Mouse (Mus musculus): Measurements from ENCODE around the gene Efcab2. TPM values are rescaled to one million over a fixed set of nuclear protein-coding genes. Genes with fewer than 3 reads are reported as not detected.
A peak's percentile ranks its signal among the peaks of the same experiment; 100 is the strongest.

The Efcab2 gene
- polyA plus RNA-seq, 1 experiment = 2.7 TPM

DNA sequence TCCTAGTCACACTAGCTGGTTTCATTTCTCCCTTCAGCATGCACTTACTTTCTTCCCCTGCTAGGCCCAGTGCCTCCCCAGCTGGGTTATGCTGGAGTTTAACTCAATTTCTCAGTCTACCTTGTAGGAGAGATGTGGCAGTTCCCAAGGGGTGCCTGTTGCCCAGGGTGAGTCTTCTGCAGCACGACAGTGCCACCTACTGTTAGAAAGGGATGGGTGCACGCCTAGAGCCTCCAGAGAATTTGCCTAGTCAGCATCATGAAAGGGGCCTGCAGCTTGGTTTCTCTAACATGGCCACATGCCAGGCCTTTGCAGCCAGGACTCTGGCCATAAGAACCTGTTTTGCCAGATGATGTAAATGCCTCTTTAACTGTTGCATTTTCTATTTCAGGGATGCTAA, 57.8 kb downstream of the Efcab2 start:
- TF ChIP-seq POLR2A (IDR thresholded peaks at IDR 0.05; ENCODE audit: low read depth, low read length) (no peak), CTCF (IDR thresholded peaks at IDR 0.05; ENCODE audit: borderline replicate concordance, insufficient read depth, low read length) (peak; percentile 82; the same call in 1 of the 2 replicates)
- no peak overlapping the region for H3K4me3 ChIP-seq (ENCODE audit: insufficient read depth, low read length)
- no peak overlapping the region for H3K27ac ChIP-seq (ENCODE audit: insufficient read depth, low read length)
- no peaks in the 10 kb centered on the region for H3K4me1 ChIP-seq (ENCODE audit: control insufficient read depth, insufficient read depth, low read length)

DNA sequence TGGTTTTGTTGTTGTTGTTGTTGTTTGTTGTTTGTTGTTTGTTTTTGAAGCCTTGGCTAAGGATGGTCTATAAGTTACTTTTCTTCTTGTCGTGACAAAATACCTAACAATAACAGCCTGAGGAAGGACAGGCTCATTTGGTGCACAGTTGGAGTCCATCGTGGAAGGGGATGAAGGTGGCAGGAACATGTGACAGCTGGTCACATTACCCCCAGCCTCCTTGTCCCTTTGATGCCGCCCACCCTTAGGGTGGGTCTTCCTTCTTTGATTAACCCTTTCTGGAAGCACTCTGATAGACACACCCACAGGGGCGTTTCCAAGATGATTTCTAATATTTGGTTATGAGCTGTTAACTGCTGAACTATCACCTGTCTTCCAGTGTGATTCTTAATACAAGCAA, 58.3 kb downstream of the Efcab2 start:
- Histone ChIP-seq H3K4me1 (ENCODE audit: control insufficient read depth, insufficient read depth, low read length) (no peaks in the 10 kb centered on the region), H3K4me3 (ENCODE audit: insufficient read depth, low read length) (no peak overlapping the region), H3K27ac (ENCODE audit: insufficient read depth, low read length) (no peak overlapping the region)
- TF ChIP-seq CTCF (IDR thresholded peaks at IDR 0.05; ENCODE audit: borderline replicate concordance, insufficient read depth, low read length) (no peak), POLR2A (IDR thresholded peaks at IDR 0.05; ENCODE audit: low read depth, low read length) (no peak)

DNA sequence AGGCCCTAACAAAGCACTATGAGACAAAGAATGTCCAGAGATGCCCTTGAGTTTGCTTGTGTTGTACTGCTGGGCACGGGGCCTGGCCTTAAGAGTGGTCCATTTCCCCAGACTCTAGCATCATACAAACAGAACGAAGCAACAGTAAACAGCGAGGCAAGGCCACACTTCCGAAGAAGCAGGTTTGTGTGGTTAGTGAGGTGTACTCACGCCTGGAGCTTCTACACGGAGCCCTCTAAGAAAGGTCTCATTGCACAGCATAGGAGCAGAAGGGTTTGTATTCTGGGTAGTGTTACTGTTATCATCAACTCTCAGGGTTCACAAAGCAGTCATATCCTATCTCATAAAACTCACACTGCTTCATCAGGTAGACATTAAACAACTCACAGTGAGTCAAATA, 61.7 kb downstream of the Efcab2 start:
- TF ChIP-seq CTCF (IDR thresholded peaks at IDR 0.05; ENCODE audit: borderline replicate concordance, insufficient read depth, low read length) = no peak
- TF ChIP-seq POLR2A (IDR thresholded peaks at IDR 0.05; ENCODE audit: low read depth, low read length) = no peak
- no peaks in the 10 kb centered on the region for H3K4me1 ChIP-seq (ENCODE audit: control insufficient read depth, insufficient read depth, low read length)
- H3K4me3 ChIP-seq (ENCODE audit: insufficient read depth, low read length) = no peak overlapping the region
- H3K27ac ChIP-seq (ENCODE audit: insufficient read depth, low read length) = no peak overlapping the region

DNA sequence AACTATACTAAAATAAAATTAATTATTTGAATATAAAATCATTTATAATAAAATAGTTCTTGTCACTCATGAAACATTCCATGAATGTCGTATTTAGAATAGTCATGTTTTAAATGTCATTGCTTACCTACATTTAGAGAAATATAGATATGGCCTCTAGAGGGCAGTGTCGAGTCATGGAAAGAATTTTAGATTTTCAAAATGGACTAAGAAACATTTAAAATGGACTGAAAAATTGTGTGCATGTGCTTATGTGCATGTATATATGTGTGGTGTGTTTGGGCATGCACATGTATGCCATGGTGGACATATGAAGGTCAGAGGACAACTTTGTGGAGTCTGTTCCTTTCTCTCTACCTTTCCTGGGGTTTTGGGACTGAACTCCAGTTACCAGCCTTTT, 62.4 kb downstream of the Efcab2 start:
- Histone ChIP-seq H3K27ac (ENCODE audit: insufficient read depth, low read length) (no peak overlapping the region), H3K4me1 (ENCODE audit: control insufficient read depth, insufficient read depth, low read length) (no peaks in the 10 kb centered on the region), H3K4me3 (ENCODE audit: insufficient read depth, low read length) (no peak overlapping the region)
- TF ChIP-seq CTCF (IDR thresholded peaks at IDR 0.05; ENCODE audit: borderline replicate concordance, insufficient read depth, low read length) = no peak
- no peak for TF ChIP-seq POLR2A (IDR thresholded peaks at IDR 0.05; ENCODE audit: low read depth, low read length)

DNA sequence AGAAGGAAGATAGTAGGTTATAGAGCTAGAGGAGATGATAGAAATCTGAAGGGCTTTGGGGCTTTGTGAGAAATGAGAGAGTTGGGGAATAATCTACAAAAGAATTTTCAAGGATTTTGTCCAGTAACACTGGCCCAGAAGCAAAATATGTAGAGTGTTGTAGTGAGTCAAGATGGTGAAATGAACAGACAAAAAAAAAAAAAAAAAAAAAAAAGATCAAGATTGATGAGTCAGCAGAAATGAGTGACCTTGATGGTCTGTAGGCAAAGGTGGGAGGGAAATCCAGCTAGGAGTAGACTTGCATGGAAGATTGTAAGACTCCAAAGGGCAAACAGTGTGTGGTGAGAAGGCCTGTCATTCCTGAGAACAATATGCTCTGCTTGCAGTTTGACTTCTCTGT, 78.0 kb downstream of the Efcab2 start:
- Histone ChIP-seq H3K27ac (ENCODE audit: insufficient read depth, low read length) (no peak overlapping the region), H3K4me1 (ENCODE audit: control insufficient read depth, insufficient read depth, low read length) (no peaks in the 10 kb centered on the region; the same call in 1 of the 2 replicates), H3K4me3 (ENCODE audit: insufficient read depth, low read length) (no peak overlapping the region)
- TF ChIP-seq CTCF (IDR thresholded peaks at IDR 0.05; ENCODE audit: borderline replicate concordance, insufficient read depth, low read length) = no peak
- TF ChIP-seq POLR2A (IDR thresholded peaks at IDR 0.05; ENCODE audit: low read depth, low read length) = no peak

DNA sequence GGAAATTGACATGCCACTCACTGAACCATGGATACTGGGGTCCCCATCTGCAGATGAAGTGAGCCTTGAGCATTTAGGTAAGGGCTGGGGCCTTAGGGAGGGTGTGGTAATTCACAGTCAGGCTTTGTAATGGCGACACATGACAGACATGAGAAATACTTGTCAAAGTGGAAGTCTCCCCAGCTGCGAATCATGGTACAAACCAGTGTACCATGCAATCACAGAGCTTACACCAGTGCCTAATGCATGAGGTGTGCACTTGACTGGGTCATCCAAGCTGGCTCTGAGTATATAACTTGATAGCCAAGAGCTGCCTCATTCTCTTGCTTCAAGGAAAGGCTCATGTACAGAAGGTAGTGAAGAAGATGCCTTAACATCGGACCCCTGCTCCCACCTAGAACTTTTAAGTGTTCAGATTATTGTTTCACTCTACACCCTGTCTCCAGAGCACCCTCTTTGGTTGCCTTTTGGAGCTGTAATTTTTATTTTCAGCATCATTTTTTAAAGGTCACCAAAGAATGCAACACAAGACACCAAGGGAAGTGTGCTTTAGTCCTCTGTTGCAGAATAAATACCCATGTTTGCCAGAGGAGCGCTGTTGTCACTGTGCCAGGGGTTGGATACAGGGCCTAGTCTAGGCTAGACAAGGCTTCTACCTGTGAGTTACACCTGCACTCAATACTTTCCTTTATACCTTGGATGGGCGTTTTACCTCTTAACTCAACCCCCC, 79.4 kb downstream of the Efcab2 start:
- TF ChIP-seq POLR2A (IDR thresholded peaks at IDR 0.05; ENCODE audit: low read depth, low read length) (no peak), CTCF (IDR thresholded peaks at IDR 0.05; ENCODE audit: borderline replicate concordance, insufficient read depth, low read length) (no peak)
- no peak overlapping the region for H3K27ac ChIP-seq (ENCODE audit: insufficient read depth, low read length)
- no peak overlapping the region for H3K4me3 ChIP-seq (ENCODE audit: insufficient read depth, low read length)
- no peaks in the 10 kb centered on the region; the same call in 1 of the 2 replicates for H3K4me1 ChIP-seq (ENCODE audit: control insufficient read depth, insufficient read depth, low read length)

DNA sequence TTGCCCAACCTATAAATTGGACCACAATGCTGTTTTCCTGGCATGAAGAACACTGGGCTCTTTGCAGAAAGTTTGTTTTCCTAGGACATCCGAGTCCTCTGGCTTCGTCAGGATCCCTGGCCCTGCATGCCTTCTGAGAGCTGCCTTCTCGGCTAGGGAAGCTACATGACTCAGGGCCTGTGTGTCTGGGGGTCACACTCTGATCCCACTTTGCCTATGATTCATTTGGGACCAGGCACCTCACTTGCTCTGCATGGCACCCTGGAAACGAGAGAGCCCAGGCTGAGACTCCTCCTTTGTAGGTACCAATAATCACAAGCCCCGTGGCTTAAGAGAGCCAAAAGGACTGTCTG, 80.0 kb downstream of the Efcab2 start:
- no peak overlapping the region for H3K27ac ChIP-seq (ENCODE audit: insufficient read depth, low read length)
- H3K4me3 ChIP-seq (ENCODE audit: insufficient read depth, low read length) = no peak overlapping the region
- TF ChIP-seq POLR2A (IDR thresholded peaks at IDR 0.05; ENCODE audit: low read depth, low read length) (no peak), CTCF (IDR thresholded peaks at IDR 0.05; ENCODE audit: borderline replicate concordance, insufficient read depth, low read length) (no peak)
- no peaks in the 10 kb centered on the region; the same call in 1 of the 2 replicates for H3K4me1 ChIP-seq (ENCODE audit: control insufficient read depth, insufficient read depth, low read length)

DNA sequence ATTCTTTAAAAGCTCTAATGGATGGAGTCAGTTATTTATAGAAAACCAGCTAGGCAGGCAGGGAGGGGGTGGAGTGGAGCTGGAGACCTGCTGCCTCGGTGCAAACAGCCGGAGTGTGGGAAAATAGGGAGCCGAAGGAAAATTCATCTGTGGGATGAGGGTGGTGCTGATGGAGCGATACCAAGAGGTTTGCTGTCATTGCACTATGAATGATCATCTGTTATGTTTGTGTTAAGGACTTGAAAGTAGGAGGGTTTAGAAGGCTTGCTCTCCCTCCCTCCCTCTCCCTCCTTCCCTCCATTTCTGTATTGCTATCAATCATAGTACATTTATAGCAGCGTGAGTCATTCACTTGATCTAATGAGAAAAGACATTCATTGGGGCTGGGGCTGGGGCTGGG, 80.9 kb downstream of the Efcab2 start:
- TF ChIP-seq POLR2A (IDR thresholded peaks at IDR 0.05; ENCODE audit: low read depth, low read length) = no peak
- no peak for TF ChIP-seq CTCF (IDR thresholded peaks at IDR 0.05; ENCODE audit: borderline replicate concordance, insufficient read depth, low read length)
- Histone ChIP-seq H3K27ac (ENCODE audit: insufficient read depth, low read length) (no peak overlapping the region), H3K4me1 (ENCODE audit: control insufficient read depth, insufficient read depth, low read length) (no peaks in the 10 kb centered on the region; the same call in 1 of the 2 replicates), H3K4me3 (ENCODE audit: insufficient read depth, low read length) (no peak overlapping the region)

DNA sequence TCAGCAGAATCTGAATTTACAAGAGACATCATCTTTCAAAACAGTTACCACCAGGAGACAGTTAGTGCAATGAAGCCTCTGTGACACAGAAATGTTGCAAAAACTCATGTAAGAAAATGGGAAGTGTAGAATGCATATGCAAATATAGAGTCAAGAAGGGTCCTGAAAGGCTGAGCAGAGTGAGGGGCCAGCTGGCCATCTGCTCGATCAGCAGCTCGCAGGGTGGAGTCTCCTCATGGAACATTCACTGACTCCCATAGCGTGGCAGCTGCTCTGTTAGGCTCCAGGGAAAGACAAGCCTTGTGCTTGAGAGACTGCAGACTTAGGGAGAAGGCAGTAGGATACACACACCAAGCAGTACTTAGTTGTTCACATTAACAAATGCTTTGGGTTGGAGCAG, 83.2 kb downstream of the Efcab2 start:
- peaks cover 4% of the 10 kb centered on the region; the same call in 1 of the 2 replicates for H3K4me1 ChIP-seq (ENCODE audit: control insufficient read depth, insufficient read depth, low read length)
- H3K4me3 ChIP-seq (ENCODE audit: insufficient read depth, low read length) = no peak overlapping the region
- no peak for TF ChIP-seq POLR2A (IDR thresholded peaks at IDR 0.05; ENCODE audit: low read depth, low read length)
- no peak for TF ChIP-seq CTCF (IDR thresholded peaks at IDR 0.05; ENCODE audit: borderline replicate concordance, insufficient read depth, low read length)
- no peak overlapping the region for H3K27ac ChIP-seq (ENCODE audit: insufficient read depth, low read length)

DNA sequence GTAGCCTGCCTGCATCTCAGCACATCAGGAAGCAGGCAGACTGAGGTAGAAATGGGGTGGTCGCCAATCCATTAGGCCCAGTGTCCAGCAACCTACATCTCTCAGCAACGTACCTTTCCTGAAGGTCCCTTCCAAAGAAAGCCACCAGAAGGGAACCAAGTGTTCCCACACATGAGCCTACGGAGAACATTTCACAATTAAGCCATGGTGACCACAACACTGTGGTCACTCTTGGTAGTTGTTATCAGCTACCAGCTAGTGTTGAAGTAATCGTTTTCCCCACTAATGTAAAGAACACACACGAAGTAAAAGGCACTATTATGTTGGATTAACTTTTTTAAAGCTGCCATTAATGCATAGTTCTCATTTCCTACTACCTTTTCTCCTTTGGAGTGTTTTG, 85.8 kb downstream of the Efcab2 start:
- Histone ChIP-seq H3K4me3 (ENCODE audit: insufficient read depth, low read length) (no peak overlapping the region), H3K4me1 (ENCODE audit: control insufficient read depth, insufficient read depth, low read length) (peaks cover 4% of the 10 kb centered on the region; the same call in 1 of the 2 replicates), H3K27ac (ENCODE audit: insufficient read depth, low read length) (no peak overlapping the region)
- TF ChIP-seq CTCF (IDR thresholded peaks at IDR 0.05; ENCODE audit: borderline replicate concordance, insufficient read depth, low read length) = no peak
- no peak for TF ChIP-seq POLR2A (IDR thresholded peaks at IDR 0.05; ENCODE audit: low read depth, low read length)
